Mouse (Mus musculus) lung, postnatal 14 days (tissue): Measurements from ENCODE around the gene Ctsq.
"Not testable (repeated sequence)": the region's sequence is repeated elsewhere in the genome, so short reads cannot be mapped to it uniquely, and the experiment has no call there.

Experiments
- DNase-seq: peaks from one replicate; pipeline ENCODE4 v3.0.0; 2021

Ctsq gene

GRCm38 (mm10) chr13:61040531-61040930 is at the start of gene Ctsq:
Ctsq (minus strand) TSS chr13:61040631.
- no peak for DNase-seq

DNA sequence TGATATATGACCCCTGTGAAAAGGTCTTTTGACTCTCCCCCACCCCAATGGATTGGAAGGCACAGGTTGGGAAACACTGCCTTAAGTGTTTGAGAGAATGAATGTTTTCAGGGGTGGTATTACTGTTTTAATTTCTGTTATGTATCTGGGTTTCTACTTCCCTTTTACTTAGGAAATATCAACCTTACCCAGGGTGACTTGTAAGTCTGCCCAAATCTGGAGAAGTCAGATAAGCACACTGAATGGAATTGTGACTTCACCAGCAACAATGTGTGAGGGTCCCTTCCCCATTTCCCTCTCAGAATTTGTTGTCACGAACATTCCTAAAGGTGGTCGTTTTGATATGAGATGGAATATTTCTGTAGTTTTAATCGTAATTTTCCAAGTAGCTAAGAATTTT is 17.6 kb downstream of the Ctsq start:
- DNase-seq: no peak

- no peak for DNase-seq
Observed at GRCm38 (mm10) chr13:61021844-61022243, 18.6 kb downstream of the Ctsq start.

DNA sequence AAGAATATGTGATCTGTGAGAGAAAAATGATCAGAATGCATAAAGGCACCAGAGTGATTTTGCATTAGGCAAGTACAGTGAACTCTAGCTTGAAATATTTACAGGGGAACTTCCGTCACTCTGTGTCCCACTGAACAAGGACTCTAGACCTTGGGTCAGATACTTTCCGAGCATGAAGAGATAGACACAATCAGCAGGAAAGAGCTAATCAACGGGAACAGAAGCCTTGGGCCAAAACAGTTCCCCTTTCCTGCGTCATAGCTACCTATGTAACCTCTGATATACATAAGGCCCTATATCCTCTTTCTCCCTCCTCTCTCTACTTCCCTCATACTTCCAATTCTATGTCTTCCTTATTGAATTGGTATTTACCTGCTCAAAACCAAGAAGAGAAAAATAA is 30.3 kb downstream of the Ctsq start:
- no peak for DNase-seq

DNA sequence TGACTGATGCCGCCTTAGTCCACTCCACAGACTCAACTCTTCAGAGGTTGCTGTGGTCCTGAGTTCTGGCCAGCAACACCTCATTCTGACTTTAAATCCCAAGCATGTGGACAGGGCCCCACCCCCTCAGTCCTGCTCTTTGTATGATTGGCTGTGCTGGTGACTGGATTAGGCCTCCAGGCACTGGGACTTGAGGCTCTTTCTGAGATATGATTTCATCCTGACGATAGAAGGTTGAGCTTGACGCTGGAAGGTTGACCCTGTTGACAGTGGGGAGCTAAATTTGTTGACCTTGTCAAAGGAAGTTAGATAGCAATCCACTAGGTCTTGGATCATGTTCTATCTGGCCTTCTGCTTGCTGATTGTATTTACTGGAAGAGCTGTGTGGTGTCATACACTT is 34.6 kb downstream of the Ctsq start, which contains the start of gene Ctsj:
Gene Ctsj, minus strand, starts transcription at position 101 of the 400 bp plus-strand sequence.
- DNase-seq: no peak

DNA sequence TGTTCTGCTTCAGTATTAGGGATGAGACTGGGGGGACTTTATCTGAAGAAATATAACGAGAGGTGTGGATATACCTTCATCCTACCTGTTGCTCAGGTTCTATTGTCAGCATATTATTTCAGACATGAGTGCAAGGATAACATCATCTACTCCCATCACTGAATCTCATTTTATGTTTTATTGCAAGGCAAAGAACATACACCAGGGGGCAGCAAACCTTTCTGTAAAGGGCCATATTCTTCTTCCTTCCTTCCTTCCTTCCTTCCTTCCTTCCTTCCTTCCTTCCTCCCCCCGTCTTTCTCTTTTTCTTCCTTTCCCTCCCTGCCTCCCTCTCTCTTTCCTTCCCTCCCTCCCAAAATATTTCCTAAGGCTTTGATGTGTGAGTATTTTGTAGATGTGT is 42.8 kb downstream of the Ctsq start:
- no peak for DNase-seq

- not testable (repeated sequence) for DNase-seq
Observed at GRCm38 (mm10) chr13:60986915-60987314, 53.5 kb downstream of the Ctsq start.
